Comparison of ENCODE assay signal across 10 mouse cellular contexts in genomic region chr7:89481723-89482122, GRCm38 (mm10). TPM values are rescaled to one million over a fixed set of nuclear protein-coding genes. Genes with fewer than 3 reads are reported as not detected.
DNase-seq lines count a peak whose midpoint lies in the region; ATAC-seq lines count a peak whose summit lies in the region.
"Had no signal": no experiment of that assay in that cellular context is flagged by ENCODE, and none has a peak within 500 bp of the region (broad histone marks: within the 10 kb centered on the region; RNA-seq: fewer than 3 reads in every experiment).

No protein-coding gene starts in this region.

- intact Hi-C loops in gastrocnemius, postnatal 14 days (cut with DNase I; ENCODE audit: low total_unique reads), result no loop called here

- DNase-seq in kidney, postnatal 25 days, result peak; percentile 15 to 58
- DNase-seq in kidney, adult 11 months, result no peak
- peak; percentile 71 for DNase-seq in NIH3T3 (ENCODE audit: low read depth)
- peak; percentile 60 for DNase-seq in gastrocnemius, postnatal 14 days
- DNase-seq in lung, postnatal 25 days (ENCODE audit: low spot score), result peak; percentile 48
- no peak for DNase-seq in left cerebral cortex, adult 18-20 months (ENCODE audit: low spot score in 2 of 2)

- no peak for ATAC-seq in cerebellum, adult (ENCODE audit: insufficient number of reproducible peaks, low FRiP score, low TSS enrichment)
- ATAC-seq in inflammation-experienced regulatory T-cells, adult 6 months, result no peak

RNA-seq across cellular contexts. Expression of gene Prss23, which starts 45.3 kb away (rescaled TPM):
- 10 to 100 TPM; 27.9 to 34.2 TPM for total RNA-seq in gastrocnemius, postnatal 14 days (2021)
- 10 to 100 TPM; 17.0 to 19.4 TPM for total RNA-seq in left cerebral cortex, adult 18-20 months (2021)
- not detected for polyA plus RNA-seq in inflammation-experienced regulatory T-cells, adult 6 months (2017; shearing (Covaris generic))
- total RNA-seq: MEL had no signal
- polyA plus RNA-seq: erythroblast, embryonic 14.5 days had no signal

Comparison
In these comparisons a context has a peak if more than half of its experiments do, and no peak if none do; other contexts are left out.
1. DNase-seq: peak in kidney, postnatal 25 days (2 of 2), NIH3T3 (single experiment), gastrocnemius, postnatal 14 days (single experiment) and lung, postnatal 25 days (single experiment); none in kidney, adult 11 months (single experiment) and left cerebral cortex, adult 18-20 months (0 of 2).